Mouse (Mus musculus): ENCODE measurements at regions not wholly inside any gene's neighbourhood (a gene's known extent, or its start where the extent isn't known, plus 50 kb on each side); places are given as distances from the start of the nearest gene placed in this dataset.

DNA sequence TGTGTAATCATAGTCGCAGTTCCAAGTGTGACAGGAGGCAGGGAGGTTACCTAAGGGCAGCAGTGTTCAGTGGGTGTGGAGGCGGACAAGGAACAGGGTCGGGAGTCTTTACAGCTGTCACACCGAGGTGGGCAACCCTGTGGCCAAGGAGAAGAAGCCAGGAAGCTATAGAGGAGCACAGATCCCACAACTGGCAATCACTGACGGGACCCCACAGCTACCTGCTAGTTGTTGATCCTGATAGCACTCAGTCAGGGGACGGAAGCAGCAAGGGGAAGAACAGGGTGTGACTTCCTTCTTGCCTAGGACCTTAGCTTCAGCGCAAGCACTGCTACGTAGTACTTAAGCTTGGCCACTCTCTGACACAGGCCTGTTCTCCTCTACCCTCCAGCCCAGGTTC is 188.2 kb downstream of the Irx2 start:
- no peaks in the 10 kb centered on the region for H3K27me3 ChIP-seq (replicated peaks; ENCODE audit: control insufficient read depth, insufficient read depth, low read length)
- no peaks in the 10 kb centered on the region for H3K36me3 ChIP-seq (ENCODE audit: control insufficient read depth, insufficient read depth, low read length)
- no peaks in the 10 kb centered on the region for H3K4me1 ChIP-seq (ENCODE audit: control insufficient read depth, insufficient read depth, low read length)
- H3K27ac ChIP-seq (ENCODE audit: insufficient read depth, low read depth, low read length): no peak overlapping the region
- TF ChIP-seq POLR2A (IDR thresholded peaks at IDR 0.05; ENCODE audit: low read depth, low read length): no peak
- TF ChIP-seq CTCF (conservative IDR thresholded peaks at IDR 0.05; ENCODE audit: insufficient read depth, insufficient read length, low read depth, low read length): no peak
- no peak overlapping the region for H3K4me3 ChIP-seq (ENCODE audit: insufficient read depth, low read depth, low read length)
- DNase-seq: no peak
- 13% methylated on average over 8 of the region's 8 CpGs for WGBS

DNA sequence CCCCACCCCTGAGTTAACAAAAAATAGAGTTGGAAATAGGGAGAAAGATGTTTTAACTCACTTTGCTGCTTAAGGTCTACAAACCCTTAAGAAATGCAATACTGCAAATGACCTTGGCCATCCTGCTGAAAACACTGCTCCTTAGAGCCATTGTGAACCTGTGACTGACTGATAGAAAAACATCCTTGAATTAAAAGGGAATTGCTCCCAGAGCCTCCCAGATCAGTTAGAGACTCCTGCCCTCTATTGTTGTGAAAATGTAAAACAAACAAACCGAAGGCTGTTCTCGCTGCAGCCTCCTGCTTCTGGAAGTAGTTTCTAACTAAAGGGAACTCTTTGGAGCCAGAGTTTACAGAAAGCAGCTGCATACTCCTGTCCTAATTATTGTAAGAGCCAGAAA is 188.9 kb downstream of the Irx2 start:
- no peaks in the 10 kb centered on the region for H3K27me3 ChIP-seq (replicated peaks; ENCODE audit: control insufficient read depth, insufficient read depth, low read length)
- no peak overlapping the region for H3K27ac ChIP-seq (ENCODE audit: insufficient read depth, low read depth, low read length)
- TF ChIP-seq POLR2A (IDR thresholded peaks at IDR 0.05; ENCODE audit: low read depth, low read length): no peak
- no peak for DNase-seq
- no peaks in the 10 kb centered on the region for H3K36me3 ChIP-seq (ENCODE audit: control insufficient read depth, insufficient read depth, low read length)
- H3K4me3 ChIP-seq (ENCODE audit: insufficient read depth, low read depth, low read length): no peak overlapping the region
- H3K4me1 ChIP-seq (ENCODE audit: control insufficient read depth, insufficient read depth, low read length): no peaks in the 10 kb centered on the region
- 25% methylated on average over 2 of the region's 2 CpGs for WGBS

GRCm38 (mm10) chr13:72817930-72818329 is 189.3 kb downstream of the Irx2 start:
- H3K27me3 ChIP-seq (replicated peaks; ENCODE audit: control insufficient read depth, insufficient read depth, low read length): no peaks in the 10 kb centered on the region
- no peaks in the 10 kb centered on the region for H3K4me1 ChIP-seq (ENCODE audit: control insufficient read depth, insufficient read depth, low read length)
- no peak overlapping the region for H3K27ac ChIP-seq (ENCODE audit: insufficient read depth, low read depth, low read length)
- no peak for DNase-seq
- H3K36me3 ChIP-seq (ENCODE audit: control insufficient read depth, insufficient read depth, low read length): no peaks in the 10 kb centered on the region
- H3K4me3 ChIP-seq (ENCODE audit: insufficient read depth, low read depth, low read length): no peak overlapping the region
- 13% methylated on average over 6 of the region's 6 CpGs for WGBS
- TF ChIP-seq CTCF (conservative IDR thresholded peaks at IDR 0.05; ENCODE audit: insufficient read depth, insufficient read length, low read depth, low read length) (no peak), POLR2A (IDR thresholded peaks at IDR 0.05; ENCODE audit: low read depth, low read length) (no peak)

GRCm38 (mm10) chr13:72826613-72827012 is 198.0 kb downstream of the Irx2 start:
- DNase-seq: no peak
- Histone ChIP-seq H3K27ac (ENCODE audit: insufficient read depth, low read depth, low read length) (no peak overlapping the region), H3K27me3 (replicated peaks; ENCODE audit: control insufficient read depth, insufficient read depth, low read length) (no peaks in the 10 kb centered on the region; the same call in 1 of the 2 replicates), H3K36me3 (ENCODE audit: control insufficient read depth, insufficient read depth, low read length) (no peaks in the 10 kb centered on the region), H3K4me3 (ENCODE audit: insufficient read depth, low read depth, low read length) (no peak overlapping the region), H3K4me1 (ENCODE audit: control insufficient read depth, insufficient read depth, low read length) (no peaks in the 10 kb centered on the region)
- no peak for TF ChIP-seq POLR2A (IDR thresholded peaks at IDR 0.05; ENCODE audit: low read depth, low read length)
- no peak for TF ChIP-seq CTCF (conservative IDR thresholded peaks at IDR 0.05; ENCODE audit: insufficient read depth, insufficient read length, low read depth, low read length)
- WGBS: 20% methylated on average over 3 of the region's 3 CpGs

GRCm38 (mm10) chr13:72829331-72829730 is 200.7 kb downstream of the Irx2 start:
- Histone ChIP-seq H3K36me3 (ENCODE audit: control insufficient read depth, insufficient read depth, low read length) (no peaks in the 10 kb centered on the region), H3K4me3 (ENCODE audit: insufficient read depth, low read depth, low read length) (no peak overlapping the region), H3K27ac (ENCODE audit: insufficient read depth, low read depth, low read length) (no peak overlapping the region), H3K27me3 (replicated peaks; ENCODE audit: control insufficient read depth, insufficient read depth, low read length) (no peaks in the 10 kb centered on the region; the same call in 1 of the 2 replicates), H3K4me1 (ENCODE audit: control insufficient read depth, insufficient read depth, low read length) (no peaks in the 10 kb centered on the region)
- 73% methylated on average over 3 of the region's 3 CpGs for WGBS
- no peak for DNase-seq
- TF ChIP-seq POLR2A (IDR thresholded peaks at IDR 0.05; ENCODE audit: low read depth, low read length) (no peak), CTCF (conservative IDR thresholded peaks at IDR 0.05; ENCODE audit: insufficient read depth, insufficient read length, low read depth, low read length) (no peak)

- Histone ChIP-seq H3K36me3 (ENCODE audit: control insufficient read depth, insufficient read depth, low read length) (no peaks in the 10 kb centered on the region), H3K27me3 (replicated peaks; ENCODE audit: control insufficient read depth, insufficient read depth, low read length) (no peaks in the 10 kb centered on the region), H3K27ac (ENCODE audit: insufficient read depth, low read depth, low read length) (no peak overlapping the region), H3K4me3 (ENCODE audit: insufficient read depth, low read depth, low read length) (no peak overlapping the region), H3K4me1 (ENCODE audit: control insufficient read depth, insufficient read depth, low read length) (no peaks in the 10 kb centered on the region)
- DNase-seq: no peak
- no peak for TF ChIP-seq POLR2A (IDR thresholded peaks at IDR 0.05; ENCODE audit: low read depth, low read length)
- TF ChIP-seq CTCF (conservative IDR thresholded peaks at IDR 0.05; ENCODE audit: insufficient read depth, insufficient read length, low read depth, low read length): no peak
- WGBS: 87% methylated on average over 2 of the region's 2 CpGs
These were observed 204.7 kb downstream of the Irx2 start for GRCm38 (mm10) chr13:72833326-72833725.

GRCm38 (mm10) chr13:72837016-72837415 is 208.4 kb downstream of the Irx2 start:
- H3K27ac ChIP-seq (ENCODE audit: insufficient read depth, low read depth, low read length): no peak overlapping the region
- TF ChIP-seq CTCF (conservative IDR thresholded peaks at IDR 0.05; ENCODE audit: insufficient read depth, insufficient read length, low read depth, low read length) (no peak), POLR2A (IDR thresholded peaks at IDR 0.05; ENCODE audit: low read depth, low read length) (no peak)
- H3K4me1 ChIP-seq (ENCODE audit: control insufficient read depth, insufficient read depth, low read length): no peaks in the 10 kb centered on the region
- WGBS: 83% methylated on average over 9 of the region's 9 CpGs
- H3K27me3 ChIP-seq (replicated peaks; ENCODE audit: control insufficient read depth, insufficient read depth, low read length): no peaks in the 10 kb centered on the region
- H3K36me3 ChIP-seq (ENCODE audit: control insufficient read depth, insufficient read depth, low read length): no peaks in the 10 kb centered on the region
- H3K4me3 ChIP-seq (ENCODE audit: insufficient read depth, low read depth, low read length): no peak overlapping the region
- DNase-seq: no peak

GRCm38 (mm10) chr13:72848097-72848496 is 219.5 kb downstream of the Irx2 start:
- no peak overlapping the region for H3K4me3 ChIP-seq (ENCODE audit: insufficient read depth, low read depth, low read length)
- DNase-seq: no peak
- WGBS: 60% methylated on average over 4 of the region's 4 CpGs
- no peaks in the 10 kb centered on the region for H3K27me3 ChIP-seq (replicated peaks; ENCODE audit: control insufficient read depth, insufficient read depth, low read length)
- no peak overlapping the region for H3K27ac ChIP-seq (ENCODE audit: insufficient read depth, low read depth, low read length)
- no peaks in the 10 kb centered on the region for H3K4me1 ChIP-seq (ENCODE audit: control insufficient read depth, insufficient read depth, low read length)
- H3K36me3 ChIP-seq (ENCODE audit: control insufficient read depth, insufficient read depth, low read length): no peaks in the 10 kb centered on the region
- TF ChIP-seq POLR2A (IDR thresholded peaks at IDR 0.05; ENCODE audit: low read depth, low read length) (no peak), CTCF (conservative IDR thresholded peaks at IDR 0.05; ENCODE audit: insufficient read depth, insufficient read length, low read depth, low read length) (no peak; the same call in 1 of the 2 replicates)
